Mouse (Mus musculus): ENCODE measurements around the gene Frmd3. TPM values are rescaled to one million over a fixed set of nuclear protein-coding genes. Genes with fewer than 3 reads are reported as not detected.
A peak's percentile ranks its signal among the peaks of the same experiment; 100 is the strongest.
"Not testable (repeated sequence)": the region's sequence is repeated elsewhere in the genome, so short reads cannot be mapped to it uniquely, and the experiment has no call there.

Gene Frmd3
- polyA plus RNA-seq, 1 experiment = 0.08 TPM

DNA sequence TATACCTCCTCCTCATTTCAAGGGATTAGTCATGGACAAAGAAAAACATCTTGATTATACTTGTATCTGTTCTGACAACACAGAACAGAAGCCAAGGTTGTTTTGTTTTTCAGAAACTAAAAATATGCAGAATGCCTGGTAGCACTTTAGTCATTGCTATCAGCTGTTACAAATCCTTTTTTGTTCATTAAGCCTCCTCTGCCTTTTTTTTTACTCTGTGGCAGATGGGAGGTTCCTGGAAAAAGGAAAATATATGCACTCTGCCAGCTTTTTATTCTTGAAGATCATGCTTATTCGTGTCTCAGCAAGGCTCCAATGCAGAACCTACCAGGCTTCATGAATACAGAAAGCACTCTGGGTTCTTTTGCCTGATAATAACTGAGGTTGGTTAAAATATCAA is 38.5 kb downstream of the Frmd3 start:
- no peaks in the 10 kb centered on the region for H3K27me3 ChIP-seq (replicated peaks; ENCODE audit: control insufficient read depth, insufficient read depth, low read length)
- TF ChIP-seq POLR2A (IDR thresholded peaks at IDR 0.05; ENCODE audit: low read depth, low read length) = no peak
- no peak for TF ChIP-seq CTCF (conservative IDR thresholded peaks at IDR 0.05; ENCODE audit: insufficient read depth, insufficient read length, low read depth, low read length)
- H3K27ac ChIP-seq (ENCODE audit: insufficient read depth, low read depth, low read length) = no peak overlapping the region
- no peak overlapping the region for H3K4me3 ChIP-seq (ENCODE audit: insufficient read depth, low read depth, low read length)
- no peaks in the 10 kb centered on the region for H3K36me3 ChIP-seq (ENCODE audit: control insufficient read depth, insufficient read depth, low read length)
- no peaks in the 10 kb centered on the region for H3K4me1 ChIP-seq (ENCODE audit: control insufficient read depth, insufficient read depth, low read length)
- DNase-seq = no peak
- WGBS = 63% methylated on average over 1 of the region's 1 CpGs

GRCm38 (mm10) chr4:74076727-74077126 is 63.5 kb downstream of the Frmd3 start:
- no peaks in the 10 kb centered on the region for H3K4me1 ChIP-seq (ENCODE audit: control insufficient read depth, insufficient read depth, low read length)
- no peak overlapping the region for H3K4me3 ChIP-seq (ENCODE audit: insufficient read depth, low read depth, low read length)
- no peaks in the 10 kb centered on the region for H3K36me3 ChIP-seq (ENCODE audit: control insufficient read depth, insufficient read depth, low read length)
- DNase-seq = no peak
- no peak overlapping the region for H3K27ac ChIP-seq (ENCODE audit: insufficient read depth, low read depth, low read length)
- TF ChIP-seq POLR2A (IDR thresholded peaks at IDR 0.05; ENCODE audit: low read depth, low read length) (no peak), CTCF (conservative IDR thresholded peaks at IDR 0.05; ENCODE audit: insufficient read depth, insufficient read length, low read depth, low read length) (no peak)
- 21% methylated on average over 2 of the region's 2 CpGs for WGBS
- no peaks in the 10 kb centered on the region for H3K27me3 ChIP-seq (replicated peaks; ENCODE audit: control insufficient read depth, insufficient read depth, low read length)

DNA sequence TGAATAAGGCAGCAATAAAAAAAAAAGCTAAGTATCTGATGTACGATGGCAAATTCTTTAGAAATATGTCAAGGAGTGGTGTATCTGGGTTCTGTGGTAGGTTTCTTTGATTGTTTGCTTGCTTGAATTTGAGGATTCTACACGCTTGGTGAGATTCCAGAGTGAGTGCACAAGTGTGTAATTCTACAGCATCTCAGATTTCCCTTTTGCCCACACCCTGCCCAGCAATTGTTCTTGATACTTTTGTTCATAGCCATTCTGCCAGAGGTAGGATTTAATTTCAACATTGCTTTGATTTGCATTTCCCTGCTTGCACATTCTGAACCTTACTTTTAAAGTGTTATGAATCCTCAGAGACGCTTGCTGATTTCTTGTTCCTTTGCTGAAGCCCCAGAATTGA is 97.6 kb downstream of the Frmd3 start:
- Histone ChIP-seq H3K4me3 (ENCODE audit: insufficient read depth, low read depth, low read length) (no peak overlapping the region), H3K27me3 (replicated peaks; ENCODE audit: control insufficient read depth, insufficient read depth, low read length) (no peaks in the 10 kb centered on the region), H3K36me3 (ENCODE audit: control insufficient read depth, insufficient read depth, low read length) (no peaks in the 10 kb centered on the region), H3K27ac (ENCODE audit: insufficient read depth, low read depth, low read length) (no peak overlapping the region), H3K4me1 (ENCODE audit: control insufficient read depth, insufficient read depth, low read length) (no peaks in the 10 kb centered on the region)
- DNase-seq = no peak
- 54% methylated on average over 3 of the region's 3 CpGs for WGBS
- TF ChIP-seq CTCF (conservative IDR thresholded peaks at IDR 0.05; ENCODE audit: insufficient read depth, insufficient read length, low read depth, low read length) (no peak), POLR2A (IDR thresholded peaks at IDR 0.05; ENCODE audit: low read depth, low read length) (no peak)

DNA sequence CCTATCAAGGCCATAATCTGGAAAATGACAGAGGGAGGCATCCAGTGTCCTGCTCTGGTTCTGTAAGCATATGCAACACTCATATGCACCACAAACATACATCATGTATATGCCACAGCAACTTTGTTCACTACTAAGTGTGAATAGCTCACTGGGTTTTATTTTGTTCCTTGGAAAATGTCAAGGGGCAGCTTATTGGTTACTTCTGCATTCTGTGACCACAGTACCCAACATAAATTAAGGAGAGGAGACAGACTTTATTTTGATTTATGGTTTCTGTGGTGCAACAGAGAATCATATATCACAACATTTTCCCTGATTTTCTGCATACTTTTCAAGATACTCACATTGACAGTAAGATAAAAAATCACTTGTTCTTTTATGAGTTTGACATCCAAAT is 178.3 kb downstream of the Frmd3 start:
- no peak for DNase-seq
- Histone ChIP-seq H3K27ac (ENCODE audit: insufficient read depth, low read depth, low read length) (no peak overlapping the region), H3K4me3 (ENCODE audit: insufficient read depth, low read depth, low read length) (no peak overlapping the region), H3K27me3 (replicated peaks; ENCODE audit: control insufficient read depth, insufficient read depth, low read length) (no peaks in the 10 kb centered on the region), H3K36me3 (ENCODE audit: control insufficient read depth, insufficient read depth, low read length) (no peaks in the 10 kb centered on the region), H3K4me1 (ENCODE audit: control insufficient read depth, insufficient read depth, low read length) (no peaks in the 10 kb centered on the region)
- no peak for TF ChIP-seq POLR2A (IDR thresholded peaks at IDR 0.05; ENCODE audit: low read depth, low read length)
- TF ChIP-seq CTCF (conservative IDR thresholded peaks at IDR 0.05; ENCODE audit: insufficient read depth, insufficient read length, low read depth, low read length) = no peak

- no peak for DNase-seq
- H3K4me1 ChIP-seq (ENCODE audit: control insufficient read depth, insufficient read depth, low read length) = no peaks in the 10 kb centered on the region
- no peak overlapping the region for H3K4me3 ChIP-seq (ENCODE audit: insufficient read depth, low read depth, low read length)
- TF ChIP-seq CTCF (conservative IDR thresholded peaks at IDR 0.05; ENCODE audit: insufficient read depth, insufficient read length, low read depth, low read length) (no peak), POLR2A (IDR thresholded peaks at IDR 0.05; ENCODE audit: low read depth, low read length) (no peak)
- no peaks in the 10 kb centered on the region for H3K36me3 ChIP-seq (ENCODE audit: control insufficient read depth, insufficient read depth, low read length)
- H3K27me3 ChIP-seq (replicated peaks; ENCODE audit: control insufficient read depth, insufficient read depth, low read length) = no peaks in the 10 kb centered on the region
- H3K27ac ChIP-seq (ENCODE audit: insufficient read depth, low read depth, low read length) = no peak overlapping the region
Measured at GRCm38 (mm10) chr4:74201281-74201811, 188.1 kb downstream of the Frmd3 start.

GRCm38 (mm10) chr4:74221780-74222179 is 208.5 kb downstream of the Frmd3 start:
- H3K27me3 ChIP-seq (replicated peaks; ENCODE audit: control insufficient read depth, insufficient read depth, low read length); H3K36me3 ChIP-seq (ENCODE audit: control insufficient read depth, insufficient read depth, low read length); H3K4me3 ChIP-seq (ENCODE audit: insufficient read depth, low read depth, low read length); H3K27ac ChIP-seq (ENCODE audit: insufficient read depth, low read depth, low read length); H3K4me1 ChIP-seq (ENCODE audit: control insufficient read depth, insufficient read depth, low read length); DNase-seq: not testable (repeated sequence)
- WGBS = 85% methylated on average over 1 of the region's 1 CpGs

- Histone ChIP-seq H3K27me3 (replicated peaks; ENCODE audit: control insufficient read depth, insufficient read depth, low read length) (no peaks in the 10 kb centered on the region), H3K4me1 (ENCODE audit: control insufficient read depth, insufficient read depth, low read length) (no peaks in the 10 kb centered on the region), H3K4me3 (ENCODE audit: insufficient read depth, low read depth, low read length) (no peak overlapping the region), H3K36me3 (ENCODE audit: control insufficient read depth, insufficient read depth, low read length) (no peaks in the 10 kb centered on the region), H3K27ac (ENCODE audit: insufficient read depth, low read depth, low read length) (no peak overlapping the region)
- peak; percentile 25; the same call in 1 of the 2 replicates for TF ChIP-seq CTCF (conservative IDR thresholded peaks at IDR 0.05; ENCODE audit: insufficient read depth, insufficient read length, low read depth, low read length)
- no peak for TF ChIP-seq POLR2A (IDR thresholded peaks at IDR 0.05; ENCODE audit: low read depth, low read length)
- DNase-seq = peak; percentile 11
- WGBS = 29% methylated on average over 3 of the region's 3 CpGs
Measured at GRCm38 (mm10) chr4:74222360-74222759, 209.1 kb downstream of the Frmd3 start.

- WGBS = 54% methylated on average over 2 of the region's 2 CpGs
- no peak overlapping the region for H3K27ac ChIP-seq (ENCODE audit: insufficient read depth, low read depth, low read length)
- H3K4me3 ChIP-seq (ENCODE audit: insufficient read depth, low read depth, low read length) = no peak overlapping the region
- TF ChIP-seq CTCF (conservative IDR thresholded peaks at IDR 0.05; ENCODE audit: insufficient read depth, insufficient read length, low read depth, low read length) (no peak), POLR2A (IDR thresholded peaks at IDR 0.05; ENCODE audit: low read depth, low read length) (no peak)
- DNase-seq = no peak
- H3K27me3 ChIP-seq (replicated peaks; ENCODE audit: control insufficient read depth, insufficient read depth, low read length) = no peaks in the 10 kb centered on the region
- no peaks in the 10 kb centered on the region for H3K36me3 ChIP-seq (ENCODE audit: control insufficient read depth, insufficient read depth, low read length)
- H3K4me1 ChIP-seq (ENCODE audit: control insufficient read depth, insufficient read depth, low read length) = no peaks in the 10 kb centered on the region
Measured at GRCm38 (mm10) chr4:74224210-74224609, 211.0 kb downstream of the Frmd3 start.

Data from kidney, adult 2 months (tissue).